Mouse (Mus musculus) common myeloid progenitor, adult 5-6 weeks (primary cell): ENCODE measurements around the gene Clic4. TPM values are rescaled to one million over a fixed set of nuclear protein-coding genes. Genes with fewer than 3 reads are reported as not detected.
A peak's percentile ranks its signal among the peaks of the same experiment; 100 is the strongest.

ENCODE experiments used
- ATAC-seq: replicated peaks from 2 replicates; pipeline ENCODE4 v1.8.0; 2016; ENCODE audit warnings: low read depth, mild to moderate bottlenecking, moderate TSS enrichment, inconsistent platforms; ENCODE audit not compliant: poor library complexity, severe bottlenecking
- total RNA-seq: library from RNA; stranded (forward); fragments of 200-1000, 187-1606 nt; gene quantifications from 2 replicates; pipeline ENCODE4 v1.2.3, GENCODE M21; 2017

Clic4 gene
- total RNA-seq, 1 experiment from 2014 or later: 79.0 TPM

GRCm38 (mm10) chr4:135266987-135267386 is 5.6 kb downstream of the Clic4 start:
- ATAC-seq: no peak

- ATAC-seq: no peak
These were observed 12.2 kb downstream of the Clic4 start for GRCm38 (mm10) chr4:135260434-135260833.

GRCm38 (mm10) chr4:135258521-135258920 is 14.1 kb downstream of the Clic4 start:
- no peak for ATAC-seq

DNA sequence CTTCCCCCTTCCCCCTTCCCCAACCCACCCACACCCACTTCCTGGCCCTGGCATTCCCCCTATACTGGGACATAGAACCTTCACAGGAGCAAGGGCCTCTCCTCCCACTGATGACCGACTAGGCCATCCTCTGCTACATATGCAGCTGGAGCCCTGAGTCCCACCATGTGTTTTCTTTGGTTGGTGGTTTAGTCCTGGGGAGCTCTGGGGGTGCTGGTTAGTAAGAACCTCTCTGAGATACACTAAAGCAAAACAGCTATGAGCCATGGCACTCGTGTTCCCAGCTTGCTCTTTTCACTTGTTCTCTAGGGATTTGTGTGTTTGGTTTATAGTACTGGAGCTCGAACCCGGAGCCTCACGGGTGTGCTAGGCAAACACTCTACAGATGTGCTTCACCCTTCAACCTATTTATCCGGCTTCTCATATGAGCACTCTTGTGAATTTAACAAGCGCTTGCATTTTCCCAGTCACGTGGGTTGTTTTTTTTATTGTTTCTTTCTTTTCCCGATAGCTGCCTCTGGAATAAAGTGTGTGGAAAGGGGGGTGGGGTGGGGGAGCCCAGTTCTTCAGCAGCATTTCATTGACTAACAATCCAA is 14.6 kb downstream of the Clic4 start:
- no peak for ATAC-seq

GRCm38 (mm10) chr4:135256536-135257450 is 15.8 kb downstream of the Clic4 start:
- ATAC-seq: peak; percentile 71

GRCm38 (mm10) chr4:135254770-135255169 is 17.8 kb downstream of the Clic4 start:
- no peak for ATAC-seq

DNA sequence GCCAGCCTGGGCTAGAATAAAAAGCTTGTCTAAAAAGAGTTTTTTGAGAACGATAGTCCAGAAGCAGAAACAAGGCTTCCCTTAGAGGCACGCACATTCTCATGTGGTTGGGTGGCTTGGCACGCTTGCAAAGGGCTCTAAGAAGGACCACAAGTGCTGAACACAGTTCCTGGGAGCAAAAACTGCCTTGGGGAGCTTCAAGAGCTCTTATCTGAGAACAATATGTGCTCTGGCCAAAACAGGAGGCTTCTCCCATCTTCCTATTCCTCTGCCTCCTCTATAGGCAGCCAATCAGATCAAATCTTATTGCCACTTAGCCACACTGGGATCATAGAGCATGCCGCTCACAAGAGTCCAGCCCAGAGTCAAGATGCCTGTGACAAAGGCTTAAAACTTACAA is 18.3 kb downstream of the Clic4 start:
- ATAC-seq: no peak

DNA sequence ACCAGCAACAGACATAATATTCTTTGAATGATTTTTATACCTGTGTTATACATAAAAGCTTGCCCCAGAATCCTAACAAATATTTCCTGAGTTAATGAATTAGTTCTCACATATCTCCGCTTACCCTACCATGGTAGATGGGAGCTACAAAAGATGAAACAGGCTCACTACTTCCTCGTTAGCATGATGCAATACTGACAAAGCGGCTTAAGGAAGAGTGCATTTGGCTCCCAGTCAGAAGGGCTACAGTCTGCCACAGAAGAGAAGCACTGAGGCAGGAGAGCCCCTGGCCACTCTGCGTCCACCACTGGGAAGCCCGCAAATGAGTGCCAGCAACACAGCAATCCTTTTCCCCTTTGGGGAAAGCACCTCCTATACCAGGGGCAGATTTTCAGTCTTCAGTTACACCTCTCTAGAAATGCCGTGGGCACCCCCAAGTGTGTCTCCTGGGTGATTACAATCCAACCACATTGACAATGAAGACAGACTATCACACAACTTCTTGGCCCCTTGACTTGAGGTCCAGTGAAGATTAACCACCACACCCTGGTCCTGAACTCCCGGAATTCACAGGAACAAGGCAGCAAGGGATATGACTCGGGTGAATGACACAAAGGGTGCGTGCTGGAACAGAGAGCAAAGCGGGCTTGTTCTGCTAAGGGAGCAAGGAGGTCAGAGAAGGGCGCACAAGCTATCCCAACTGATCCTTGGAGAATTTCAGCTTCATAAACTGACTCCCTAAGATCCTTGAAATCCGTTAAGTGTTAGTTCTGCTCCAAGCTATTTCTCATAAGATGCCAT is 19.2 kb downstream of the Clic4 start:
- ATAC-seq: no peak

DNA sequence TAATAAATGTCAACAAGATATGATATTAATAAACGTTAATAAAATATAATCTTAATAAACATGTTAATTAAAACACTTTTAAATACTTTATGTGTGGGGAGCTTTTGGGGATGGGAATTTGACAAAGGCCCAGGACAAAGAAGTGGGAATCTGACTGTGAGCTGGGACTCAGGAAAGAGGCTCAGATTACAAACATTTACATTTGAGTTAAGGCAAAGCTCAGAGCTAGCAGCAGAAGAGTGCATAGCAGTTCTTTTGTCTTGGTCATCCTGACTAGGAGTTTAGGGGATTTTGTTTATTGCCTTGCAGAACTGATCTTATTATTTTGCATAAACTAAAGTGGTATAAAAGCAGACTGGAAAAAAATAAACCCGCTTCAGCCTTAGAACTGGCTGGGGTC is 20.8 kb downstream of the Clic4 start:
- ATAC-seq: no peak

GRCm38 (mm10) chr4:135248250-135249018 is 24.2 kb downstream of the Clic4 start:
- ATAC-seq: no peak; the same call in 1 of the 2 replicates

- no peak for ATAC-seq
These were observed 25.5 kb downstream of the Clic4 start for GRCm38 (mm10) chr4:135246866-135247756.

GRCm38 (mm10) chr4:135246444-135246843 is 26.2 kb downstream of the Clic4 start:
- no peak for ATAC-seq

DNA sequence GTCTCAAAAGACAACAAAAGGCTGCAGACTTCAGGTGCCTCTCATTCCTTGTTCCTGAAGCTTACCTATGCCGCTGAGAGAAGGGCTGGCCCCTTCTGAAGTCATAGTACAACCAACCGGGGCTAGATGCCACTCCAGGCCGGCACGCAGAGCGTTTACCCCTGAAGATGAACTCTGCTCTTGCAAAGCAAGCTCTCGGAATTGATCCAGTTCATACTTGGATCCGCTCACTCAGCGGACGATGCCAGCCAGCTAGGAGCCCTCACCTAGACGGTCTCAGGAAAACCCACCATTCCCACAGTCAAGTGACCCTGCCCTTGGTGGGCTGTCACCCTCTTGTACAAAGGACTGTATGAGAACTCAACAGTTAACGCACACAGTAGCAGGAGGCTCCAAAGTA is 26.8 kb downstream of the Clic4 start:
- no peak for ATAC-seq

GRCm38 (mm10) chr4:135244335-135244734 is 28.3 kb downstream of the Clic4 start:
- peak; percentile 43; the same call in 1 of the 2 replicates for ATAC-seq

DNA sequence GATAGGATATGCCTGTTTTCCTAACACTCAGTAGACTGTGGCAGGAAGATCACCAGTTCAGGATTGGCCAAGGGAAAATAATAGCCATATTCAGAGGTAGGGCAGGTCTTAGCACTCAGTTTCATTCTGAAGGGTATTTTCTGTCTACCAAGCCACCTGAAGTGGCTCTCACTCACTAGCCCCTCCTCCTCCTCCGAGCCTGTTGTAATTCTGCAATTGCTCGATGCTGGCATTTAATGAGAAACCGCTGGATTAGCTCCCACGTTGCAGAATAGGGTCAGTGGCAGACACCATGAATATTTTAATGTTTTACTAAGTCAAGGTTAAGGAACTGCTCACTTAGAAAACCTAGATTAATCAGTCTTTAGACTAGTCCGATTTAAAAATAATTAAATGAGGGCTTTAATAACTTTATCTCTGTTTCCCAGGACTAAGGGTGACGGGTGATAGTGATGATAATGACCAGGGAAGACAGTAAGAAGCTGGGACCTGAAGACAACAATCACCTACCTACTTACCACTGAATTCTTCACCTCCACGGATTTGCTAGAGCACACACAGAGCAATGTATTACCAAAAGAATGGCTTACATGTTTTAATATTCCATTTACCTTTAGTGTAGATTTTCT is 29.6 kb downstream of the Clic4 start:
- no peak for ATAC-seq

DNA sequence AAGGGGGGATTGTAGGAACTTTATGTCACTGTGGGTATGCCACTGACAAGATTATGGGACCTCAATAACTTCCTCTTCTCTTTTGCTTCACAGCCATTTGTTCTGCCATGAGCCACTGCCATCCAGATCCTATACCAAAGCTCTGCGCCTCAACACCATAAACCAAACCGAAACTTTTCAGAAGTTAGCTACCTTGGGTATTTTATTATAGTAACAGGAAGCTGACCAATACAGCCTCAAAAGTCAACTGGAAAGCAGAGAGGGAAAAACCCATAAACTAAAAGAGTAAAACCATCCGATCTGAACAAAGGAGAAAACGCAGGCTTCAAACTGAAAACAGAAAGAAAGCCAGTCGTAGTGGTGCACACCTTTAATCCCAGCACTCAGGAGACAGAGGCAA is 30.2 kb downstream of the Clic4 start:
- ATAC-seq: no peak

DNA sequence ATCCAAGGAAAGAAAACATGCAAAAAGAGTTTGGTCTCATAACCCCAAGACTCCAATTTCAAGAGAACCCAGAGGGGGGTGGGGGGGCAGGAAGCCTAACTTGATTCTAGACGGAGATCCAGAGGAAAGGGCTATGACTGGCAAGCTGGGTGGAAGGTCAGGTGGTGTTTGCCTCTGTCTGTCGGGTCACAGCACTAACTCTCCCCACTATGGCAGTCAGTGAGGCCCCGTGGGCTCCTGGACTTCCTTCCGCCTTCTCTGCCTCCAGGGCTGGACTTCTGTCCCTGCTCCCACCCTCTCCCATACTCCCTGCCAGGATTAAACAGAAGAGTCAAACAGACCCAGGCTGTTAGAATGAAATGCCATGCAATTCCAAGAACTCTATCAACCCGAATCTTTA is 30.9 kb downstream of the Clic4 start:
- no peak for ATAC-seq

DNA sequence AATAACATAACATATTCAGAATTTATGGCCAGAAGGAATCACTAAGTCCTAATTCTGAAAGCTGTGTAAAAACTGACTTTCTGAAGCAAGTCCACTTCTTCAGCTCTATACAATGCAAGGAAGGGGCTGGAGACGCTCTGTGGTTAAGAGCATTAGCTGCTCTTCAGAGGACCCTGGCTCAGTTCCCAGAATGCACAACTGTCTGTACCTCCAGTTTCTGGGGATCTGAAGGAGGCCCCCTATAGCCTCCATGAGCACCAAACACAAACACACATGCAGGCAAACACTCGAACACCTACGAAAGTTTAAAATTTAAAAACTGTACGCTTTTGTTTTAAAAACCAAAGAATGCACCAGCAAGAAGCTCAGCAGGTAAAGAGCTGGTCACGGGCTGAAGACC is 31.5 kb downstream of the Clic4 start:
- no peak for ATAC-seq

- no peak for ATAC-seq
These were observed 32.3 kb downstream of the Clic4 start for GRCm38 (mm10) chr4:135240329-135240728.
